Mouse (Mus musculus) gastrocnemius, adult 8-10 months (tissue): ENCODE results near the gene Rpl23a. TPM values are rescaled to one million over a fixed set of nuclear protein-coding genes. Genes with fewer than 3 reads are reported as not detected.

Experiments
- DNase-seq, 2 experiments: peaks; one replicate each; pipeline ENCODE4 v3.0.0; 2022; ENCODE audit warnings: low spot score in 2 of 2
- total RNA-seq, 4 experiments: library from RNA; stranded (reverse); gene quantifications; 2 replicates each; pipeline ENCODE4 v1.2.4; 2022

Gene Rpl23a
- total RNA-seq = 100 to 1,000 TPM; 671 to 835 (median 744) TPM

DNA sequence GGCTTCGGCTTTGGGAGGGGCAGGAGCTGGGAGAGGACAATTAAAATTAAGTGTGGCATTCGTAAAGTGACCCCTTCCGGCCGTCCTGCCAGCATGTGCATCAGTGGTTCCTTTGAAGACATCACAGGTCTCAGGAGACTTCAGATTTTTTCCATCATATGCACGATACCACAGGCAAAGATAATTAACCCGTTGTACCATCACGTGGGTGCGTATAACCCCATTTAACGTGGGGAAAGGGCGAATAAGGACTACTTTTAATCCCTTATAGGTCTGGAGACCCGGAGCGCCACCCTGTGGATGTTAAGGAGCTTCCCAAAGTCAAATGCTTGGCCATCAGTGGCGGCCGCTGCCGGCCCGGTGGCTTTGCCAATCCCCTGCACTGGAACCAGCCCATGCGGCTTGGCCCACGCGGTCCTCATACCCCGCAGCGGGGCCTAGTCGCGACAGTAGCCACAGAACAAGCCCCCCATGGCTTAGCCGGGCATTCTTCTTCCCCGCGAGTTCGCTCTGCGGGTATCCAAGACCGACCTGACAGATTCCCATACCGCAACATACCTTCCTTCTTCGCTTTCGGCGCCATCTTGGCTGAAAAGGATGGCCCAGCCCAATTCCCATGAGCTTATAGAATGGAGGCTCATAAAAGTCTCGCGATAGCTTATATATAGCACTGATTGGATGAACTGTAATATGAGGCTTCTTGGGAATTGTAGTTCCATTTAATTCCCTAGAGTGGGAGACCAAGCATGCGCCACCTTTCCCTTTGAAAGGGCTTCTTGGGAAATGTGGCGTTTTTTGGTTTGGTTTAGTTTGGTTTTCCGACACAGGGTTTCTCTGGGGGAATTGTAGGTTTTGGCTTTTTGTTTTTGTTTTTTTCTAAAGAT is at the start of gene Rpl23a:
Rpl23a (minus strand) TSS at position 624 of the 884 bp plus-strand sequence.
- peak; percentile 69 to 77 for DNase-seq

DNA sequence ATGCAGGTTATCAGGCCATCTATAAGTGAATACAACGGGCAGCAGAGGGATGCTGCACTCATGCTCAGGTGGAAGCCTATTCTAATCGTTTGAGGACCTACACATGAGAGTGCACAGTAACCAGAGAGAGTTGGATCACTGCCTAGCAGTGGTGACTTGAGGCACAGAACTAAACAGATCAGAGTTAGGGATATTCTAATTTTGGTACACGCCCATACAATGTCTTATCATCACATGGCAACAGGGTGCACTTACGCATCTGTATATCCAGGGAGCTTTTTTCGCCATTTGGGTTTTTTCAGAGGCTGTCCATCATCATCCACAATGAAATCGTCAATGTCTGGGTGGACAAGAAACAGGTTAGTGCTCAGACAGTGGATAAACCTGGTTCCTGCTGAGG is 48.1 kb upstream of the Rpl23a start:
- DNase-seq = no peak

DNA sequence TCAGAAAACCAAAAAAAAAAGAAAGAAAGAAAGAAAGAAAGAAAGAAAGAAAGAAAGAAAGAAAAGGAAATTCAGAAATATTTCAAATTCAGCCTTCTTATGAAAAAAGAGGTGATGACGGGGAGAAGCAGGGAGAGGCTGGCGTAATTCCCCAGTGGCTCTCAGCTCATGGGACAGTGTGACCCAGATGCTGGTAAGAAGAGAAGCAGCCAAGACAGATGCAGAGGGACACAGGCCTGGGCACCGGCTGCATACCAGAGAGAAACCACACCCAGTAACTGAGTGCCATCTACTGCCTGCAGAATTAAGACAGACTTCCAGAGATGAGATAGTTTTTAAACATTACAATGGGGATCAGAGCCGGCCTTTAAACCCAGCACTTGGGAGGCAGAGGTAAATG is 40.2 kb upstream of the Rpl23a start:
- DNase-seq = peak; percentile 31 to 49

DNA sequence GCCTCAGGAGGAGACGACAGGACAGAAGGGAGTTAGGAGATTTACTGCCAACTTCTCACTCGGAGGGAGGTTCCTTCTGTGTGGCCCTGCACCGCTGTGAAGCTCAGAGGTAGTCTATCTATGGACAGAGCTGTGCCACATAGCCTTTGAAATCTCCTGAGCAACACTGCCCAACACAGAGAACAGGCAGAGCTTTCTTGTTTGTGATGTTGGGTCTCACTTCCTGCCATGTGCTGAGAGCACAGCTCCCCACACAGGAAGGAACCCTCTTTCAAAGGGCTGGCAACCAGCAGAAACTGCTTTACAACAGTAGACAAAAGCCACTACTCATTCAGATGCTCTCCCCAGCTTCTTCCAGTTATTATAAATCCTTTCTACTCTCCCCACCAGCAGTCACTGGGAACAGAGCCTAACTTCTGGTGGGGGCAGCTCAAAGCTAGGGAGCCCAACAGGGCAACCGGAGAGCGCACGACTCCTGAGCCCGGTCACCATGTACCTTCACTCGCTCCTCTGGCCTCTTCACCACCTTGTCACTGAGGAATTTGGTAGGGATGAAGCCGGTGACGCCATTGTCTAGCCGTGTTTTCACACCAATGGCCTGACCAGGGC is 32.4 kb upstream of the Rpl23a start:
- DNase-seq = no peak

DNA sequence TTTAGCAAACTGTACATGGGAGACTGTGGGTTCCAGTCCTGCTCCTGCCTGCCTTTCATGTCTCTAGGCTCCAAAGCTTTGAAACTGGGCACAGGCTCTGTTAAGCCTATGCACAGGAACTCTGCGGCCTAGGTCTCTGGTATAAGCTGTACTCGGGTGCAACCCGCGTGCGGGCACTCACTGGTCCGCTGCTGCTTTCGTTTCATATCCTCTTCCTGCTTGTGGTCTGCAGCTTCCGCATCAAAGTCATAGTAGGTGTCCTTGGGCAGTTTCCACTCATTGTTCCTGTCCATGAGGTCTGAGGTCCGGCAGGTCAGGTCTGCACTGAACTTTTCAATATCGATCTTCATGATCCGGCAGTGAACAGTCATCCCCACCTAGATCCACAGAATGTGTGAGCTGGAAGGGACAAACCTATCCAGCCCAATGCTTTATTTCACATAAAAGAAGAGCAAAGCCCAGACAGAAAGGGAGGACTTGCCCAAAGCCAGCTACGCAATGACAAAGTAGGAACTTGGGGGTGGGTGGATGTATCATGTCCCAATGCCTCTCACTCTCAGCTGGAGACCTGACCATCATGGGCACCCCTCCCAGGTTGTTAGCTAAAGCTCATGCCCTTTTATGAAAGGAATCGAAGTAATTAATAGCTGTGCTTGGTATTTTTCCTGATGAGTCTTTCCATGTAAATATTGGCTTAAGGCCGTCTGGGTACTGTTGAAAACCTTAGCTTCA is 29.9 kb upstream of the Rpl23a start:
- no peak for DNase-seq

DNA sequence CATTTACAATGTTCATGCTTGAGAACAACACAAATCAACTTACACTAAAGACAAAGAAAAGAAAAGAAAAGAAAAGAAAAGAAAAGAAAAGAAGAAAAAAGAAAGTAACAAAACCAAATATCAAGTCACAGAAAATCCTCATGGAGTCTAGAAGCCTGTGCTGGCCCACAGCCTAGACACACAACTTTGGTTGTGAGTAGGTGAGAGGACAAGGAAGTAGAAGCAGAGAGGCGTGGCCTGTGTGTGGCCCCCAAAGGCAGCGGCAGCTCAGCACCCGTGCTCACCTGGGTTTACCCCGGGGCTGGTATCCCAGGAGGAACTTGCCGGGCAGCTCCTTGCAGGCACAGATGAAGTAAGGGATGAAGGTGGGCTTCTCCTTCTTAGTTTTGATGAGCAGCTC is 28.1 kb upstream of the Rpl23a start:
- DNase-seq = no peak

DNA sequence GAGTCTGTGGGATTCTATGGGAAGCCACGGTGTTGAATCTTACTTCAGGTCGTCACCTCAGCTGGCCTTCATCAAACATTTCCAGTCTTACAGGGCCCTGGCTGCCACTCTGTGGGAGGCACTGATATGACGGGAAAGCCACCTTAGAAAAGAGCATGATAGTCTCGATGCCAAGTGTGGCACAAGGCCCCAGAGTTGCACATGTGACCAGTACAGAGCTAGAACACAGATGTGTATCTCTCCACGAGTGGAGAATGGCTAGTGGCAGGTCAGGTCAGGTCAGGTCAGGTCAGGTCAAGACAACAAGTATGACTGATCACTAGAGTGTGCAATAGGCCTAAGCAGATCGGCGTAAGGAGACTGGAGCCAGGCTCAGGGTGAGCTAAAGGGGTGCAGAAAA is 27.2 kb upstream of the Rpl23a start:
- DNase-seq = no peak

DNA sequence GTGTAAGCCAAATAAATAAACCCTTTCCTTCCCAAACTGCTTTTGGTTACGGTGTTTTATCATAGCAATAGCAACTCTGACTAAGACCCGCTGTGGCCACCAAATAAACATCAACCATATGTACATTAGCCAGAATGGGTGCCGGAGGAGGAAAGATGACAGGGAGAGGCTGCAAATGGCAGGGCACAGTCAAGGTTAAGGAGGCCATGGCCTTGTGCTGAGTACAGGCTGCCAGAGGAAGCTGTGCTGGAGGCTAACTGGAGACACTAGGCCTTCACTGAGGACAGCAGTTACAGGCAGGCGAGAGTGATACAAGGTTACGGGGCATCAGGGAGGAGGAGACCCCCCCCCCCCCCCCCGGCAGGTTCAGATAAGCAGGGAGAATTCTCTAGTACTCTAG is 26.5 kb upstream of the Rpl23a start:
- no peak for DNase-seq

DNA sequence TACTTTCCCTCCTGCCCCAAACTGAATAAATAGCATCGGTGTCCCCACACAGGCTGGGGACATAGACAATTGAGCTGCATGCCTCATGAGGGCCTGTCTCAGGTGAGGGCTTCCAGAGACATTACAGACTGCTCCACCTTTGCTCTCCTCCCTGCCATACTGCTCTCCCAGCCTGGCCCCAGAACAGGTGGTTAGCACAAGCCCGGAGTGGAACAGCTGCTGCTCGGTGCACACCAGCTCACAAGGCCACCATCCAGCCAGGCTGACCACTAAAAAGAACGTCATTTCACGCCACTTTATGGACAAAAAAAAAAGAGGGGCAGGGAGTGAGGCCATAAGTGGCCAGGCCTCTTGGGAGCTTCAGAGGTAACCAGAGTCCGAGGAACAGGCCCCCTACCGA is 23.8 kb upstream of the Rpl23a start:
- DNase-seq = no peak

DNA sequence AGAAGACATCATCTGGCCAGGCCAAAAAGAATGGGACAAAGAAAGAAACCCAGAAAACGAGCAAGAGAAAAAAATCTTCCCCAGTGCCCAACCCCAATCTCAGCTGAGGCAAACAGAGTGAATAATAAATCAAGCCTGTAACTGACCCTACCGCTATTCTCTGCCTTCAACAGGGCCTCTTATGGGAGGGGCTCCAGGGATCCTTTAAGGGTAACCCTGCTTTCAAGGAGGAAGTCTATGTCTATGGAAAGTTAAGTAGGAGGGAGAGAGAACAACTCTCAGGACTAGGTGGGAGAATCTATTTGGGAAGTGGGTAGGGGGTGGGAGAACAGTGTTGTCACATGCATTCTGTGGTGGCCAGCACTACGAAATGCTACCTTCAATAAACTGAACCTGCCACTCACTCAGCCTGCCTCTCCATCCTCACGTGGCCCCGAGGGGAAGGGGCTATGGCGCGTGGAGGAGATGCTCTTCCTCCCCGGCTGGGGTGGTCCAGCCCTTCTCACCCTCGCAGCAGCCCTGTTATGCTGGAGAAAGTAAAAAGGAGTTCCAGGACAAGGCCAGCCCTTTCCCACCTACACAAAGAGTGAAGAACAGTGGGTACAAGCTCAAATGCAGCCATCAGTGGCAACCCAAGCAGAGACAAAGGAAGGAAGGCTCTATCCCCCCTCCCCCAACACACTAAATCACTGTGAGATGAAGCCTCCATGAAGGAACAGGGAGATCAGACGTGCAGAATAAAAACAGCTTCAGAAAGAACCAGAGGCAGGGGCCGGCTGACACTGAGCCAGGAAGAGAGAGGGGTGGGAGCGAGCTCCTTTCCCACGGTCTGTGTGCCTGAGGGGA is 22.2 kb upstream of the Rpl23a start:
- no peak for DNase-seq

DNA sequence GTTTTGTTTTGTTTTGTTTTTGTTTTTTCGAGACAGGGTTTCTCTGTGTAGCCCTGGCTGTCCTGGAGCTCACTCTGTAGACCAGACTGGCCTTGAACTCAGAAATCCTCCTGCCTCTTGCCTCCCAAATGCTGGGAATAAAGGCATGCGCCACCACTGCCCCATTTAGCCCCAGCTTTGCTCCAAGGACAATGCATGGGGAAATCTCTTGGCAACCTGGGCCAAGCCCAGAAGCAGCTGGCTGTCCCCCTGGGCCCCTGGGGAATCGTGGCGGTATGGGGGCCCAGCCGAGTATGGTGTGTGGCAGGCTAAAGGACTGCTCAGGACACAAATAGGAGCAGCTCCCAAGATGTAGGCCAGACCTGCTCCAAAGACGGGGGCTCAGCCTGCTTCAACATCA is 20.9 kb upstream of the Rpl23a start:
- DNase-seq = no peak

DNA sequence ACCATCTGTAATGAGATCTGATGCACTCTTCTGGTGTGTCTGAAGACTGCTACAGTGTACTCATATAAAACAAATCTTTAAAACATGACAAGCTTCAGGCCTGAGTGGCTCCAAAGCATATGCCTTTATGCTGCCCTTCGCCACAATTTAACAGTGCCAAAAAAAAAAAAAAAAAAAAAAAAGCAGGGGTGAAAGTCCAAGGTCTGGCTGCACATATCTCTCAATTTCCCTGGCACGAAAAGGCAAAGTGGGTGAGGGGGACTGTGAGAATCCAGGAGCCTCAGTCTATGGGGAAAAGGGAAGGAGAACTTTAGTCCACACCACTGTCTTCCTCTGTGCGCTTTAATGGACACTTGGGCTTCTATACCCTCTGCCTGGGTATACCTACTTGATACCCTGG is 19.0 kb upstream of the Rpl23a start:
- no peak for DNase-seq

DNA sequence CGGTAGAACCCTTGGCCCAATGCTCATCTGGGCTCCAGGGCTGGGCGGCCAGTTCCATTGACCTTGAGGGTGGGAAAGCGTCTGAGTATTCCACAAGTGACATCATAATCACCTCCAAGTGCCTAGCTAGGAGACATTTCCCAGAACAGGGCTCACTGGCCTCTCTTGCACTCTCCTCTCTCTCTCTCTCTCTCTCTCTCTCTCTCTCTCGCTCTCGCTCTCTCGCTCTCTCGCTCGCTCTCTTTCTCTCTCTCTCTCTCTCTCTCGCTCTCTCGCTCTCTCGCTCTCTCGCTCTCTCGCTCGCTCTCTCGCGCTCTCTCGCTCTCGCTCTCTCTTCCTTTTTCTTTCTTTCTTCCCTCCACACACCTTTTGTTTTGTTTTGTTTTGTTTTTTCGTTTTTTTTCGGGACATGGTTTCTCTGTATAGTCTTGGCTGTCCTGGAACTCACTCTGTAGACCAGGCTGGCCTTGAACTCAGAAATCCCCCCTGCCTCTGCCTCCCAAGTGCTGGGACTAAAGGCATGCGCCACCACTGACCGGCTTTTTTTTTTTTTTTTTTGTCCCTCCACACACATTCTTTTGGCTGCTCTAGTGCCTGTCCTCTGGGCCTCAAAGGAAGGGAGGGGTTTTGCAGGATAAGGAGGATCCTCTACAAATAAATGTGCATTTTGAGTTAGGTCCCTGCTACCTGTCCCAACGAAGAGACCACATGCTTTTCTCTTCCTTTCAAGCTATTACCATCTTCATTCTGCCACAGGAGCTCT is 11.9 kb upstream of the Rpl23a start:
- no peak for DNase-seq

DNA sequence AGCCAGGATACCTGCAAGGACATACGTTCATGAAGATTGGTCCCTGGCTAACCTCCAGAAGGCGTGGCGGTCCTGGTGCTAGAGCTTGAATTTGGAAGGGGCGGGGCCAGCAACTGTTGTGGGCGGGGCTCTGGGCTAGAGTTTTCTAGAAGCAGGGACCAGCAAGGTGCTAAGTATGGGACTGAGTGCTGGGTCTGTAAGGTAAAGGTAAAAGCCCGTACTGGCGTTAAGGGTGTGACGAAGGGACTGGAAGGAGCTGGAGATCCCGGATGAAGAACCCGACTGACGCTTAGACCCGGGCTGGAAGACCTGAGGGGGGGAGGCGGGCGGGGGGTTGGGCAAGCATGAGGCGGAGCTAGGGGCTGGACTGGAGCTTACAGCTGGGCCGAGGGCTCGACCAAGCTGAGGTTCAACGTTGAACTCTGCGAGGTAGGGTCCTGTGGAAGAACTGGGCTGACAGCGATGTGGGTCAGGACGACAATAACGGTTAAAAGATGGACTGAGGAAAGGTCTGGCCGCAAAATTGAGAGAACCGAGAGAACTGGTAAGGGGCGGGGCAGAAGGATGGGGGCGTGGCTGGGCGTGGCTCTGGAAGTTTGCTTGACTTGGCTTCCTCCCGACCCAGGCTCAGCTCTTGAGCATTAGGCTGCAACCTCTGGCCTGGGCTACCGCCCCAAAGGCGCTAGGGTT is 11.2 kb upstream of the Rpl23a start:
- DNase-seq = peak; percentile 68 to 73

DNA sequence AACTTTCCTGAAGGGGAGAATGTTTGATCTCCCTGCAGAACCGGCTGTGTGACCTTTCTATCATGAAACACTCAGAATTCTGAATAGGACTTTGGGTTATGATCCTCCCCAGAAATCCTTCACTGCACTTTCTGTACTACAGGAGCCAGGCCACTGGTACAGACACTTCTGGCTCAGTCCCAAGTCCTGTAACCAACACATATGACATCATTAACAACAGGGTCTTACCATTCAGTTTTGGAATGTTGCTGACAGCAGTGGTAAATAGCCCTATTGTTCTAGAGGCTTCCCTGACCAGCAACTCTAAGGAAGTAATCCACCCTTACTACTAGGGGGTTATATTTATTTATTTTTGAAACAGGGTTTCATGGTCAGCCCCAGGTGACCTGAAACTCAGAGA is 9.7 kb upstream of the Rpl23a start, which contains the start of gene Proca1:
Proca1 (plus strand) TSS at position 280 of the 400 bp plus-strand sequence.
- no peak for DNase-seq

DNA sequence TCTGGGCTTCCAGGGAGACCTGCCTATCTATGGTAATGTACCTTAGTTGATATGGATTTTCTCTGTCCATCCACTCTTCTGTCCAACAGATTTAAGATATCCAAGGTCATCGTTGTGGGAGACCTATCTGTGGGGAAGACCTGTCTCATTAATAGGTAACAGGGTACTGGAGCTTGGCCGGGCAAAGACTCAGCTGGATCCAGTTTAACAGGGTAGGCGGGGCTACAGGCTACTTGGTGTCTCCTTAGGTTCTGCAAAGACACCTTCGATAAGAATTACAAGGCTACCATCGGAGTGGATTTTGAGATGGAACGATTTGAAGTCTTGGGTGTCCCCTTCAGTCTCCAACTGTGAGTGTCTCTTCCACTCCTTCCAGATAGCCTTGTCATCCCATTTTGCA is 6.7 kb upstream of the Rpl23a start:
- no peak for DNase-seq

DNA sequence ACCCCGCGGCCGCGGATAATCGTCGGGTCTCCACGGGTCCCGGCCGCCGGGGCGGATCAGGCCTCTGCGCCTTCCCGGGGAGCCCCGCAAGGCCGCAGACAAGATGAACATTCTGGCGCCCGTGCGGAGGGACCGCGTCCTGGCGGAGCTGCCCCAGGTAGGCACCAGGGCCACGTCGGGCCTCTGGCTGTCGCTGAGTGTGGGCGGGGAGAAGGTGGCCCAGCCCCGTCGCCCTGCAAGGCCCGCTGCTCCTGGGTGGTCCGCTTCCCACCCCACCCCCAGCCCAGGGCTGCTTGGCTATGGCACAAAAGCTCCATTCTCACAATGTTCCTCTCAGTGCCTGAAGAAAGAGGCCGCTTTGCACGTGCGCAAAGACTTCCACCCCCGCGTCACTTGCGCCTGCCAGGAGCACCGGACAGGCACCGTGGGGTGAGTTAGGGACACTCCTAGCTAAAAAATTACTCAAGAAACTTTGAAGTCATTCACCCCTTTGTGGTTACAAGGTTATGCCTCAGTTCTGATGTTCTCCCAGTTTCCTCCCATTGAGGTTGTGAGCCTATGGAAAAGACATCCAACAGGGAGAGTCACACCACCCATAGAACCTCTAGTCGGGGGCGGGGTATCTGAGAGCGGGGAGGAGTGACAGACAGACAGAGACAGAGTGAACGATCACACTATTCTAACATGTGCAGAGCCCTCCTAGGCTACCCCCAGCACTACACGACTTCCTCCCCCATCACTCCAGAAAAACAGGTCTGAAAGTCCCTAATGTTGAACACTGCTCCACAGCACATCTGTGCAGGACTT is 6.1 kb upstream of the Rpl23a start:
- peak; percentile 24 to 32 for DNase-seq

DNA sequence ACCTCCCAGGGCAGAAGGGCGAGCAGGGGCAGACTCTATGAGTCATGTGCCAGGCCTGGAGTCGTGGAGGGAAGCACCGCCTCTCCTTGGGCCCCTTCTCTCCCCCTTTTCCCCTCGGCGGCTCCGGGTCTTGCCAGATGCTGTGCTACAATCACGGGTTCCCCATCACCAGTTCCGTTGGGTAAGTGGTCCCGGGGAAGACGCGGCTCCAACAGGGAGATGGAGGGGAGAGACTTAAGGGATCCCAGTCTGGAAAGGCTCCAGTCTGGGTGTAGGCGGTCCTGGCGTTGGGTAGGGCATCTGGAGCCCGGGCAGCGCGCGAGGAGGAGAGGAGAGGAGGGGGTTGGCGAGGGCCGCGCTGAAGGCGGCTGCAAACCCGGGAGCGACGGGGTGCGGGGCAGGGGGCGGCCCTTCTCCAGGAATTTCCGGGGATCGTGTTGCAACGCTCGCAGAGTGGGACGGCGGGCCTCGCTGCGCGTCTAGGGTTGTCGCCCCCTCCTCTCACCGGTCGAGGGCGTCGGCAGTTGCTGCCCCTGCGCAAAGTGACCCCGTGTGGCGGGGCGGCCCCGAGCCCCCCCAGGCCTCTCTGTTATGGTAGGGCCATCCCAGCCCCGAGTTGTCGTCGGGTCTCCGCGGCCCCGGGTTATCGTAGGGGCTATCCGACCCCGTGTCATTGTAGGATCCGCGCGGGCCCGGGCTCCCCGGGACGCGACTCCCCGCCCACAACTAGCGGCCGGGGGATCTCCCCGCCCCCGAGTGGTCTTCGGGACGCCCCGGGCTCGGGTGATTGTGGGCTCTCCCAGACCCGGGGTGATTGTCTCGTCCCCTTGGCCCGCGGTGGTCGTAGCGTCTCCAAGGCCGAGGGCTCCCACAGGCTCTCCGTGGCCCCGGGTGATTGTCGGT is 5.2 kb upstream of the Rpl23a start, which contains the start of gene Rab34:
Rab34 (plus strand) TSS at position 100 of the 903 bp plus-strand sequence.
- DNase-seq = peak in 1 of 2 experiments; percentile 43
